Mouse (Mus musculus): ENCODE results near the gene Taar7f.

GRCm38 (mm10) chr10:24086555-24086954 is 37.2 kb downstream of the Taar7f start:
- TF ChIP-seq CTCF (IDR thresholded peaks at IDR 0.05; ENCODE audit: insufficient read depth, low read length) (no peak), POLR2A (IDR thresholded peaks at IDR 0.05; ENCODE audit: borderline replicate concordance, extremely low read depth, low read depth, low read length) (no peak)

Data from lung, adult 2 months (tissue).